Mouse (Mus musculus) forebrain, postnatal 0 days (tissue): ENCODE measurements around the gene Pcbp3. TPM values are rescaled to one million over a fixed set of nuclear protein-coding genes. Genes with fewer than 3 reads are reported as not detected.

Experiments used
- ATAC-seq: fragments of 200-750 bp; cut with Nextera tagmentation; 2 replicates; pipeline ENCODE4 v1.8.0; 2017; ENCODE audit warnings: mild to moderate bottlenecking, moderate library complexity
- DNase-seq: peaks from one replicate; pipeline ENCODE4 v3.0.0-alpha.2; 2015
- H3K27ac ChIP-seq: fragments of 300-500 bp; sonication (generic); 2 replicates; pipeline ENCODE4 v1.5.1; 2014; ENCODE audit warnings: low read depth, mild to moderate bottlenecking, antibody characterized with exemption, low read length, moderate library complexity, mixed read lengths
- H3K27me3 ChIP-seq: fragments of 300-500 bp; sonication (generic); 2 replicates; pipeline ENCODE4 v1.6.1; 2014; ENCODE audit warnings: mild to moderate bottlenecking, low read length, mixed read lengths; ENCODE audit not compliant: insufficient read depth
- H3K36me3 ChIP-seq: fragments of 300-500 bp; sonication (generic); 2 replicates; pipeline ENCODE4 v1.6.1; 2014; ENCODE audit warnings: mild to moderate bottlenecking, moderate library complexity; ENCODE audit not compliant: insufficient read depth
- H3K4me1 ChIP-seq: fragments of 300-500 bp; sonication (generic); 2 replicates; pipeline ENCODE4 v1.6.1; 2014; ENCODE audit warnings: antibody characterized with exemption; ENCODE audit not compliant: insufficient read depth
- H3K4me2 ChIP-seq: fragments of 300-500 bp; sonication (generic); 2 replicates; pipeline ENCODE4 v1.6.1; 2014; ENCODE audit warnings: low read depth, mild to moderate bottlenecking, moderate library complexity
- H3K4me3 ChIP-seq: fragments of 300-500 bp; sonication (generic); 2 replicates; pipeline ENCODE4 v1.5.1; 2014; ENCODE audit warnings: low read depth, low read length, mixed read lengths
- H3K9ac ChIP-seq: fragments of 300-500 bp; sonication (generic); 2 replicates; pipeline ENCODE4 v1.6.1; 2014; ENCODE audit warnings: mild to moderate bottlenecking
- H3K9me3 ChIP-seq: fragments of 300-500 bp; sonication (generic); 2 replicates; pipeline ENCODE4 v1.6.1; 2016; ENCODE audit warnings: low read length
- CTCF ChIP-seq: sonication (generic); IDR thresholded peaks from 2 replicates; pipeline ENCODE4 v1.5.1; 2016; ENCODE audit warnings: antibody characterized with exemption, control low read depth, low read depth
- WGBS: fragments of 180-500 bp; shearing (Covaris S2); extraction: QIAGEN DNeasy Blood & Tissue Kit; methylation state at CpG from one replicate; pipeline ENCODE4 v1.1.7; 2014; 5-methylcytosine and 5-hydroxymethylcytosine counted together
- polyA plus RNA-seq: library from polyadenylated mRNA; unstranded; fragments of >200 nt; fragmentation: Nextera tagmentation; extraction: Ambion mirVana; gene quantifications from 2 replicates; pipeline ENCODE4 v1.2.1, GENCODE M21; 2015
- total RNA-seq: library from RNA; depleted of rRNA; stranded (reverse); fragments of >200 nt; gene quantifications from 2 replicates; pipeline ENCODE4 v1.2.3, GENCODE M21; 2014

Gene Pcbp3
- total and polyA plus RNA-seq, 2 experiments from 2014 or later, result 40.4 to 78.6 TPM

DNA sequence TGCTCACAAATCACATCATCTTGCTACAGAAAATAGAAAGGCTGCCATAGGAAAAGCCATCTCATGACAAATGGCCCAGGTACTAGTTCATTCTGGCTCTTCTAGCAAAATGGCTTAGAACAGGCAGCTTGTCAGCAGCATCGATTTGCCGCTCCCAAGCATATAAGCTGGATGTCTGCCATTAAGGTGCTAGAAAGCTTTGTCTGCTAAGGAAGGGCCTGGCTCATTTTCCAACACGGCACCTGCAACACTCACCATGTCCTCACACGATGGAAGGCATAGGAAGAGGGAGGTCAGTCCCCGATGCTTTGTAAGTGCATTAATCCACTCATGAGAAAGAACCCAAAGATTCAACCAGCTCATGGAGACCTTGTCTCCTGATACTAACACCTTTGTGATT, 182.5 kb downstream of the Pcbp3 start:
- no peak for ATAC-seq
- Histone ChIP-seq H3K36me3 (peaks cover 6% of the 10 kb centered on the region; the same call in 1 of the 2 replicates), H3K4me2 (no peak overlapping the region), H3K9me3 (no peaks in the 10 kb centered on the region), H3K27ac (no peak overlapping the region), H3K9ac (no peak overlapping the region), H3K4me3 (no peak overlapping the region), H3K27me3 (no peaks in the 10 kb centered on the region), H3K4me1 (no peaks in the 10 kb centered on the region)
- no peak for DNase-seq
- WGBS, result 78% methylated on average over 5 of the region's 5 CpGs
- no peak for TF ChIP-seq CTCF

DNA sequence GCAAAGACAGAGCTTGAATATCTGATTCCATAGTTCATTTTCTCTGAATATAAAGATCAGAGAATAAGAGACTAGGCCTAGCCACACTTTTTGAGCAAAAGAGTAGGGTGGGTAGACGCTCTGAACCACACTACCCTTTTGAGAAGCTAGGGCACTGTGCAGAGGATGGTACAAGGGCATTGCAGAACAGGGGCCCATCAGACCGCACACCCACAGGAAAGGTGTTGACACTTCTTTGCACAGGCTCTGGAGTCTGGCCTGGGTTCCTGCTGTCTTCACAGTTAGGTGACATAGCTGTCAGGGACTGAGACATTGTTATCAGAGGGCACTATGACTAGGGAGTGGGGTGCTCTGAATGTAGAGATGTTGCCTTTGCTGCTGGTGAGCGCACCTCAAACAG, 190.1 kb downstream of the Pcbp3 start:
- no peak for DNase-seq
- TF ChIP-seq CTCF, result no peak
- Histone ChIP-seq H3K9ac (no peak overlapping the region), H3K9me3 (no peaks in the 10 kb centered on the region), H3K36me3 (peaks cover 8% of the 10 kb centered on the region; the same call in 1 of the 2 replicates), H3K4me1 (no peaks in the 10 kb centered on the region), H3K27me3 (no peaks in the 10 kb centered on the region), H3K4me3 (no peak overlapping the region), H3K4me2 (no peak overlapping the region), H3K27ac (no peak overlapping the region)
- 97% methylated on average over 3 of the region's 3 CpGs for WGBS
- ATAC-seq, result no peak

- no peak for TF ChIP-seq CTCF
- H3K27me3 ChIP-seq, result no peaks in the 10 kb centered on the region
- DNase-seq, result no peak
- no peak for ATAC-seq
- H3K4me3 ChIP-seq, result no peak overlapping the region
- H3K27ac ChIP-seq, result no peak overlapping the region
- peaks cover 9% of the 10 kb centered on the region; the same call in 1 of the 2 replicates for H3K36me3 ChIP-seq
- H3K4me2 ChIP-seq, result no peak overlapping the region
- no peak overlapping the region for H3K9ac ChIP-seq
- H3K9me3 ChIP-seq, result no peaks in the 10 kb centered on the region
- no peaks in the 10 kb centered on the region for H3K4me1 ChIP-seq
- WGBS, result 59% methylated on average over 5 of the region's 5 CpGs
These were observed 190.6 kb downstream of the Pcbp3 start for GRCm38 (mm10) chr10:76771086-76771485.

DNA sequence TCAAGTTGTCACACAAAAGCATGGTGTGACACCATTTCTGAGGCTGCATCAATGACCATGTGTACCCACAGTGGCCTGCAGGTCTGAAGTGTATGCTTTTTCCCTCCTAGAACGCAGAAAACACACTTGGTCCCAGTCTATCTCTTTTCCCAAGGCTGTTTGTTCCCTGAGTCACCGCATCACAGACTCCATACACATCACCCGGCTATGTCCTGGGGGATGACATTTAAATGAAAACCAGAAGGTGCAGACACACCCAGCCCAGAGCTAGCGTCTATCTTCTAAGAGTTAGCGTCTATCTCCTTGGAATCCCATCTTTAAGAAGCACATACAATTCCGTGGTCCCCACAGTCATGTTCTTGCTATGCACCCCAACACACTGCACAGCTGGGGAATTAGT, 192.1 kb downstream of the Pcbp3 start:
- ATAC-seq (no peak), DNase-seq (no peak)
- Histone ChIP-seq H3K9me3 (no peaks in the 10 kb centered on the region), H3K9ac (no peak overlapping the region), H3K4me1 (no peaks in the 10 kb centered on the region), H3K27ac (no peak overlapping the region), H3K4me3 (no peak overlapping the region), H3K4me2 (no peak overlapping the region), H3K36me3 (peaks cover 16% of the 10 kb centered on the region; the same call in 1 of the 2 replicates), H3K27me3 (no peaks in the 10 kb centered on the region)
- whole genome bisulfite sequencing, result 96% methylated on average over 6 of the region's 6 CpGs
- no peak for TF ChIP-seq CTCF

- no peaks in the 10 kb centered on the region for H3K4me1 ChIP-seq
- no peak overlapping the region for H3K4me3 ChIP-seq
- WGBS, result 96% methylated on average over 1 of the region's 1 CpGs
- no peak overlapping the region for H3K9ac ChIP-seq
- no peaks in the 10 kb centered on the region for H3K9me3 ChIP-seq
- ATAC-seq (no peak), DNase-seq (no peak)
- no peak for TF ChIP-seq CTCF
- H3K36me3 ChIP-seq, result peaks cover 16% of the 10 kb centered on the region; the same call in 1 of the 2 replicates
- no peak overlapping the region for H3K27ac ChIP-seq
- no peak overlapping the region for H3K4me2 ChIP-seq
- no peaks in the 10 kb centered on the region for H3K27me3 ChIP-seq
These were observed 195.5 kb downstream of the Pcbp3 start for GRCm38 (mm10) chr10:76766196-76766595.

DNA sequence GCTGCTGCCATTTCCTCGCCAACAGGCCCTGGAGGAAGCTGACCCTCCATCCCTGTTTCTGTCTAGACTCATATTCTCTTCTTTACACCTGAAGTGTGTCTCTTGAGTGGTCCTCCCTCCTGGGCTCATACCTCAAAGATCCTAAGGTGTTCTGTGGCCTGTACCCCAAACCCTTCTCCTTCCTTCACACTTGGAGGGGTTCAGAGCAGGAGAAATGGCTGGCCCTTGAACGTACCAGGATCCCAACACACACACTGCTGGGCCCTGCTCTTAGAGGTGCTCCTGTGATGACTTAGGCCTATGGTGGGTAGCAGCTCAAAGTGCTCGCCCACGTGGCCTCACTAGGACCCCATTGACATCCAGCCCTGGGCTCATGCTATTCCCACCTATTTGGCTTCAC, 196.8 kb downstream of the Pcbp3 start:
- no peak for ATAC-seq
- no peak overlapping the region for H3K4me2 ChIP-seq
- 0 out of 2 replicates have a peak, but pooled peaks cover 10% of the 10 kb centered on the region for H3K36me3 ChIP-seq
- H3K4me3 ChIP-seq, result no peak overlapping the region
- no peak for TF ChIP-seq CTCF
- no peak overlapping the region for H3K9ac ChIP-seq
- H3K9me3 ChIP-seq, result no peaks in the 10 kb centered on the region
- no peaks in the 10 kb centered on the region for H3K4me1 ChIP-seq
- no peak for DNase-seq
- no peak overlapping the region for H3K27ac ChIP-seq
- H3K27me3 ChIP-seq, result no peaks in the 10 kb centered on the region
- WGBS, result 91% methylated on average over 4 of the region's 4 CpGs

GRCm38 (mm10) chr10:76763016-76763415, 198.7 kb downstream of the Pcbp3 start:
- H3K36me3 ChIP-seq, result 0 out of 2 replicates have a peak, but pooled peaks cover 8% of the 10 kb centered on the region
- no peak overlapping the region for H3K9ac ChIP-seq
- H3K4me1 ChIP-seq, result no peaks in the 10 kb centered on the region
- H3K27ac ChIP-seq, result no peak overlapping the region
- no peak for DNase-seq
- no peak overlapping the region for H3K4me3 ChIP-seq
- no peaks in the 10 kb centered on the region for H3K9me3 ChIP-seq
- 84% methylated on average over 12 of the region's 12 CpGs for WGBS
- TF ChIP-seq CTCF, result no peak
- no peaks in the 10 kb centered on the region for H3K27me3 ChIP-seq
- no peak for ATAC-seq
- no peak overlapping the region for H3K4me2 ChIP-seq
